ENCODE assay signal across 13 mouse cellular contexts in the genomic region with DNA sequence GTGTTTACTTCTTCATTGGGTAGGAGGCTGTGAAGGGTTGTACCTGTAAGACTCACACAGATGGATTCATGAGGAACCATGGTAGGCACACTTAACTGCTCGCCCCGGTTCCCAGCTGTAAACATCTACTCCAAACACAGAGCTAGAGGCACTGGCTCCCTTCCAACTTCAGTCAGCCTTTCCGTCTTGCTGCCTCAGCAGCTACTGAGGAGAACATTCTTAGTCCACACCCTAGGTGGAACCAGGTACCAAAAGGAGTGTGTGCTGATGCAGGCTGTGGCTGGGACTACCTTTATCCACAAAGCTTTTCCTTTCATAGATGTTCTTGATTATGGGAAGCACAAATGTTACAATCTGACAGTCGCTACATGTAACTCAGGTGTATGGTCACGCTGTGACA.
"Had no signal": no experiment of that assay in that cellular context is flagged by ENCODE, and none has a peak within 500 bp of the region (broad histone marks: within the 10 kb centered on the region; RNA-seq: fewer than 3 reads in every experiment).

No protein-coding gene starts in this region.

- H3K36me3 ChIP-seq: stomach, embryonic 15.5 days had no signal

- H3K9me3 ChIP-seq: kidney, embryonic 15.5 days; limb, embryonic 15.5 days; liver, embryonic 12.5 days; midbrain, embryonic 15.5 days; neural tube, embryonic 12.5 days; stomach, embryonic 15.5 days had no signal

- H3K27me3 ChIP-seq: kidney, embryonic 15.5 days; limb, embryonic 15.5 days; liver, embryonic 12.5 days; midbrain, embryonic 15.5 days; neural tube, embryonic 12.5 days; stomach, embryonic 15.5 days had no signal

- DNase-seq: kidney, adult 2 months; kidney, postnatal 14 days; layer of hippocampus, postnatal 36 days; left cerebral cortex, postnatal 4 days; thymus, postnatal 36 days had no signal

- H3K9ac ChIP-seq: kidney, embryonic 15.5 days; limb, embryonic 15.5 days; liver, embryonic 12.5 days; midbrain, embryonic 15.5 days; neural tube, embryonic 12.5 days; stomach, embryonic 15.5 days had no signal

- H3K27ac ChIP-seq: kidney, embryonic 15.5 days; limb, embryonic 15.5 days; liver, embryonic 12.5 days; midbrain, embryonic 15.5 days; neural tube, embryonic 12.5 days; stomach, embryonic 15.5 days had no signal

- ATAC-seq: intestine, embryonic 16.5 days; liver, embryonic 12.5 days; midbrain, embryonic 15.5 days had no signal

- H3K4me1 ChIP-seq: limb, embryonic 15.5 days; liver, embryonic 12.5 days; midbrain, embryonic 15.5 days; neural tube, embryonic 12.5 days; stomach, embryonic 15.5 days had no signal

- H3K4me2 ChIP-seq: kidney, embryonic 15.5 days; limb, embryonic 15.5 days; liver, embryonic 12.5 days; midbrain, embryonic 11.5 days; midbrain, embryonic 15.5 days; neural tube, embryonic 12.5 days; stomach, embryonic 15.5 days had no signal

- H3K4me3 ChIP-seq: kidney, embryonic 15.5 days; limb, embryonic 15.5 days; liver, embryonic 12.5 days; midbrain, embryonic 15.5 days; neural tube, embryonic 12.5 days; stomach, embryonic 15.5 days had no signal
